Mouse (Mus musculus) CH12.LX (cell line): ENCODE data around the gene F2rl3. TPM values are rescaled to one million over a fixed set of nuclear protein-coding genes. Genes with fewer than 3 reads are reported as not detected.

ENCODE experiments used
- DNase-seq: peaks from one replicate; pipeline ENCODE4 v3.0.0-alpha.2; 2013; ENCODE audit errors: extremely low read depth
- H3K27ac ChIP-seq: 2 replicates; pipeline ENCODE4 v1.5.1; 2012; ENCODE audit warnings: low read depth, mild to moderate bottlenecking, control low read depth, moderate library complexity; ENCODE audit not compliant: insufficient read depth
- H3K27me3 ChIP-seq: replicated peaks from 2 replicates; pipeline ENCODE3; 2012; ENCODE audit warnings: inconsistent platforms
- H3K36me3 ChIP-seq, 2 experiments: replicated peaks in 1 of 2; 2 replicates each; pipeline versions ENCODE3 to v1.6.1; 2012; ENCODE audit warnings: inconsistent platforms in 1 of 2, low read length in 1 of 2, mild to moderate bottlenecking in 1 of 2, mixed read lengths in 1 of 2, moderate library complexity in 1 of 2; ENCODE audit not compliant: control insufficient read depth in 1 of 2, insufficient read depth in 1 of 2
- H3K4me1 ChIP-seq, 2 experiments: 2 replicates each; pipeline ENCODE4 v1.6.1; 2012; ENCODE audit warnings: inconsistent platforms in 1 of 2, moderate library complexity in 1 of 2; ENCODE audit not compliant: insufficient read depth in 2 of 2, control insufficient read depth in 1 of 2
- H3K4me2 ChIP-seq: 2 replicates; pipeline ENCODE4 v1.6.1; 2012; ENCODE audit warnings: low read depth, mild to moderate bottlenecking, control low read depth; ENCODE audit not compliant: poor library complexity, insufficient read depth, severe bottlenecking
- H3K4me3 ChIP-seq, 3 experiments: fragments of 150-350 bp in 1 of 3; sonication (generic) in 1 of 3; replicated peaks in 1 of 3; 2 replicates each; pipeline versions ENCODE3 to v1.5.1; 2011 to 2012; ENCODE audit warnings: low read depth in 2 of 3, low read length in 2 of 3, mild to moderate bottlenecking in 2 of 3, moderate library complexity in 2 of 3, control low read depth in 1 of 3, improper control_type of control experiment in 1 of 3, inconsistent platforms in 1 of 3, mixed read lengths in 1 of 3; ENCODE audit not compliant: poor library complexity in 1 of 3
- H3K79me2 ChIP-seq: replicated peaks from 2 replicates; pipeline ENCODE4 v1.6.1; 2012; ENCODE audit warnings: mild to moderate bottlenecking, moderate library complexity; ENCODE audit not compliant: control insufficient read depth, poor library complexity, insufficient read depth, severe bottlenecking; ENCODE audit errors: extremely low read depth
- H3K9ac ChIP-seq: 2 replicates; pipeline ENCODE4 v1.6.1; 2012; ENCODE audit warnings: low read depth, mild to moderate bottlenecking, control low read depth, moderate library complexity; ENCODE audit not compliant: insufficient read depth
- H3K9me3 ChIP-seq: replicated peaks from 2 replicates; pipeline ENCODE3; 2012; ENCODE audit warnings: low read length, inconsistent platforms, mixed read lengths
- BHLHE40 ChIP-seq: IDR thresholded peaks from 2 replicates; pipeline ENCODE4 v1.6.1; 2011; ENCODE audit warnings: mild to moderate bottlenecking, low read depth, low read length, improper control_type of control experiment
- CHD1 ChIP-seq: IDR thresholded peaks from 2 replicates; pipeline ENCODE4 v1.6.1; 2012; ENCODE audit warnings: low read depth, low read length, improper control_type of control experiment, inconsistent platforms
- CHD2 ChIP-seq: IDR thresholded peaks from 2 replicates; pipeline ENCODE4 v1.6.1; 2011; ENCODE audit warnings: low read length, improper control_type of control experiment
- CTCF ChIP-seq, 2 experiments: IDR thresholded peaks in 1 of 2; conservative IDR thresholded peaks in 1 of 2; 2 replicates each; pipeline ENCODE4 v1.5.1; 2011 to 2012; ENCODE audit warnings: low read depth in 2 of 2, low read length in 2 of 2, improper control_type of control experiment in 1 of 2, inconsistent platforms in 1 of 2, mild to moderate bottlenecking in 1 of 2, moderate library complexity in 1 of 2
- ETS1 ChIP-seq: conservative IDR thresholded peaks from 2 replicates; pipeline ENCODE4 v1.6.1; 2012; ENCODE audit warnings: low read depth, mild to moderate bottlenecking, inconsistent platforms, low read length, improper control_type of control experiment, moderate library complexity
- GABPA ChIP-seq: IDR thresholded peaks from 2 replicates; pipeline ENCODE4 v1.6.1; 2012; ENCODE audit warnings: low read depth, low read length, improper control_type of control experiment, inconsistent platforms; ENCODE audit not compliant: insufficient replicate concordance
- HCFC1 ChIP-seq: IDR thresholded peaks from 2 replicates; pipeline ENCODE4 v1.6.1; 2012; ENCODE audit warnings: low read depth, mild to moderate bottlenecking, inconsistent platforms, low read length, improper control_type of control experiment
- IRF4 ChIP-seq: IDR thresholded peaks from 2 replicates; pipeline ENCODE4 v1.6.1; 2014; ENCODE audit warnings: low read depth, mild to moderate bottlenecking, inconsistent platforms, low read length, improper control_type of control experiment
- MAFK ChIP-seq: IDR thresholded peaks from 2 replicates; pipeline ENCODE4 v1.6.1; 2011; ENCODE audit warnings: low read length, improper control_type of control experiment; ENCODE audit not compliant: insufficient replicate concordance
- MAX ChIP-seq: IDR thresholded peaks from 2 replicates; pipeline ENCODE4 v1.6.1; 2011; ENCODE audit warnings: low read length, improper control_type of control experiment
- MEF2A ChIP-seq: IDR thresholded peaks from 2 replicates; pipeline ENCODE4 v1.6.1; 2014; ENCODE audit warnings: low read depth, mild to moderate bottlenecking, inconsistent platforms, low read length, improper control_type of control experiment, borderline replicate concordance
- MYC ChIP-seq: IDR thresholded peaks from 2 replicates; pipeline ENCODE4 v1.6.1; 2011; ENCODE audit warnings: low read depth, mild to moderate bottlenecking, improper control_type of control experiment, low read length
- NELFE ChIP-seq: IDR thresholded peaks from 2 replicates; pipeline ENCODE4 v1.6.1; 2011; ENCODE audit warnings: low read depth, low read length, improper control_type of control experiment
- NRF1 ChIP-seq: IDR thresholded peaks from 2 replicates; pipeline ENCODE4 v1.6.1; 2014; ENCODE audit warnings: low read depth, mild to moderate bottlenecking, inconsistent platforms, low read length, improper control_type of control experiment, moderate library complexity
- RAD21 ChIP-seq: IDR thresholded peaks from 2 replicates; pipeline ENCODE4 v1.6.1; 2011; ENCODE audit warnings: low read depth, mild to moderate bottlenecking, low read length, improper control_type of control experiment, moderate library complexity
- SIN3A ChIP-seq: IDR thresholded peaks from 2 replicates; pipeline ENCODE4 v1.6.1; 2012; ENCODE audit warnings: low read length, improper control_type of control experiment, inconsistent platforms
- SMC3 ChIP-seq: IDR thresholded peaks from 2 replicates; pipeline ENCODE4 v1.6.1; 2011; ENCODE audit warnings: low read depth, low read length, improper control_type of control experiment
- TCF12 ChIP-seq: IDR thresholded peaks from 2 replicates; pipeline ENCODE4 v1.6.1; 2014; ENCODE audit warnings: low read depth, mild to moderate bottlenecking, inconsistent platforms, low read length, improper control_type of control experiment
- ZC3H11A ChIP-seq: IDR thresholded peaks from 2 replicates; pipeline ENCODE4 v1.6.1; 2012; ENCODE audit warnings: low read depth, mild to moderate bottlenecking, inconsistent platforms, low read length, improper control_type of control experiment
- ZKSCAN1 ChIP-seq: IDR thresholded peaks from 2 replicates; pipeline ENCODE4 v1.6.1; 2012; ENCODE audit warnings: low read depth, inconsistent platforms, low read length, improper control_type of control experiment, borderline replicate concordance
- ZMIZ1 ChIP-seq: IDR thresholded peaks from 2 replicates; pipeline ENCODE4 v1.6.1; 2012; ENCODE audit warnings: low read depth, mild to moderate bottlenecking, inconsistent platforms, low read length, improper control_type of control experiment
- dilution Hi-C: fragments of 300-500 bp; cut with MboI; formaldehyde crosslinking; loops from 2 replicates; pipeline ENCODE4 v1.14.3; 2020; ENCODE audit warnings: low sequenced_read_pairs; ENCODE audit not compliant: extremely low pct_unique_long_range_greater_than_20kb, extremely low pct_ligation_motif_present
- in situ Hi-C: fragments of 300-500 bp; cut with MboI; formaldehyde crosslinking; loops from 3 replicates; pipeline ENCODE4 v1.14.3; 2019; ENCODE audit warnings: low sequenced_read_pairs, low pct_ligation_motif_present, low pct_unique_long_range_greater_than_20kb, mixed read lengths
- polyA plus RNA-seq: library from polyadenylated mRNA; unstranded; fragments of >175 nt; gene quantifications from 2 replicates; pipeline ENCODE4 v1.2.1, GENCODE M21; 2012; ENCODE audit warnings: low read depth; ENCODE audit not compliant: insufficient read length
- total RNA-seq, 2 experiments: library from RNA; depleted of rRNA; stranded (reverse); fragments of 300-350 nt in 1 of 2; fragments of >200 nt in 1 of 2; gene quantifications; 2 replicates each; pipeline ENCODE4 v1.2.3; 2012 to 2014

Gene F2rl3
- total and polyA plus RNA-seq, 3 experiments = 0.21 to 0.32 TPM; not detected in 1

DNA sequence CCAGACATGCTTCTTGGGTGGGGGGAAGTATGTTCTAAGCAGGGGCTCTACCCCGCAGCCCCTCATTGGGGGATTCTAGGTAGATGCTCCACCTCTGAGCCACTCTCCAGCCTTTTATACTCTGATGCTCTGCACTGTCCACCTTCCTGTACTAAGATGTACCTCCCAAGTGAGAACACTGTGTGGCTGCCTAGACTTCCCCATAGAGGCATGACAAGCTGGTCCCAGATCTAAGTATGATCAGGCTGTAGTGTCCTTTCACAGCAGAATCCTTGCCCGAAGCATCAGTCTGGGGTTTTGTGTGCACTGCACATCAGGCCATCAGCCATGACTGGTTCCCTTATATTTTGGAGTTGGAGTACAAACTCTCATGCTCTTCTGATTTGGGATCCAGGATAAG, 5.6 kb upstream of the F2rl3 start:
- Histone ChIP-seq H3K27ac (no peak overlapping the region), H3K36me3 (peaks cover 55 to 87% of the 10 kb centered on the region in 2 experiments), H3K4me3 (no peak overlapping the region), H3K27me3 (no peaks in the 10 kb centered on the region), H3K9ac (no peak overlapping the region), H3K4me2 (no peak overlapping the region), H3K4me1 (0 out of 4 replicates have a peak, but pooled peaks cover 0 to 4% of the 10 kb centered on the region in 2 experiments), H3K9me3 (no peaks in the 10 kb centered on the region)
- in situ Hi-C loops = no loop called here
- DNase-seq = no peak
- TF ChIP-seq ETS1 = no peak
- no peak for TF ChIP-seq NRF1
- TF ChIP-seq IRF4 = no peak
- no peak for TF ChIP-seq CTCF (conservative IDR thresholded peaks at IDR 0.05 in 1 of 2, IDR thresholded peaks at IDR 0.05 in 1 of 2; ENCODE audit: low read depth in 2 of 2, low read length in 2 of 2)
- no peak for TF ChIP-seq CHD2
- no peak for TF ChIP-seq MYC
- no peak for TF ChIP-seq NELFE
- no peak for TF ChIP-seq ZC3H11A
- TF ChIP-seq MAFK = no peak
- TF ChIP-seq BHLHE40 = no peak
- TF ChIP-seq MAX = no peak
- no peak for TF ChIP-seq ZMIZ1
- no peak for TF ChIP-seq RAD21
- no peak for TF ChIP-seq SIN3A
- TF ChIP-seq HCFC1 = no peak
- TF ChIP-seq, all 38 proteins: peak for 0
- H3K79me2 ChIP-seq = no peaks in the 10 kb centered on the region
- dilution Hi-C loops = no loop called here

DNA sequence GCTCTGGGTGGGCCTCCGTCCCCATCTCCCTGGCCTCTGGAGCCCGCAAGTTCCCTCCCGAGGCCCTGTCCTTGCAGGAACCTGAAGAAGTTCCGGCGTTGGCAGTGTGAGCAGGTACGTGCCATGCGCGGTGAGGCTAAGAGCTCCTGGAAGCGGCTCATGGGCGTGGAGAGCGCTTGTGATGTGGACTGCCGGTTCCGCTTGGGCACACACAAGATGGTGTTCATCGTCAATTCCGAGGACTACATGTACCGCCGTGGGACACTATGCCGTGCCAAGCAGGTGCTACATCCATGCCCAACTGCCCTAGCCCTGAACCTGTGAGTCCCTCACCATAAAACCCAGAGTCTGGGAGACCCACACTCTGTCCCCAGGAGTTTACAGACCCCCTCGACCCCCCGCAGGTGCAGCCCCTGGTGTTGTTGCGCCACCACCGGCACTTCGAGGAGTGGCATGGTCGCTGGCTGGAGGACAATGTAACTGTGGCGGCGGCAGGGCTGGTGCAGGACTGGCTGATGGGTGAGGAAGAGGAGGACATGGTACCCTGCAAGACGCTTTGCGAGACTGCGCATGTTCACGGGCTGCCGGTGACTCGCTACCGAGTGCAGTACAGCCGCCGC, 4.8 kb upstream of the F2rl3 start:
- Histone ChIP-seq H3K4me1 (0 out of 4 replicates have a peak, but pooled peaks cover 0 to 4% of the 10 kb centered on the region in 2 experiments), H3K9me3 (no peaks in the 10 kb centered on the region), H3K27ac (no peak overlapping the region)
- no peak for TF ChIP-seq TCF12
- no peak for TF ChIP-seq MEF2A
- TF ChIP-seq SMC3 = no peak
- TF ChIP-seq NRF1 = no peak
- no peak for TF ChIP-seq CHD1
- TF ChIP-seq RAD21 = no peak
- no peak for TF ChIP-seq CHD2
- no peak for TF ChIP-seq ZC3H11A
- TF ChIP-seq GABPA = no peak
- no peak for TF ChIP-seq ZKSCAN1
- TF ChIP-seq, all 38 proteins: peak for 0
- Histone ChIP-seq H3K36me3 (peaks cover 48 to 82% of the 10 kb centered on the region in 2 experiments), H3K9ac (no peak overlapping the region), H3K4me3 (no peak overlapping the region), H3K79me2 (no peaks in the 10 kb centered on the region), H3K27me3 (no peaks in the 10 kb centered on the region), H3K4me2 (no peak overlapping the region)
- no peak for DNase-seq
- dilution Hi-C loops = no loop called here
- in situ Hi-C loops = no loop called here
